Comparison of ENCODE assay signal across 23 mouse cellular contexts in the genomic region with DNA sequence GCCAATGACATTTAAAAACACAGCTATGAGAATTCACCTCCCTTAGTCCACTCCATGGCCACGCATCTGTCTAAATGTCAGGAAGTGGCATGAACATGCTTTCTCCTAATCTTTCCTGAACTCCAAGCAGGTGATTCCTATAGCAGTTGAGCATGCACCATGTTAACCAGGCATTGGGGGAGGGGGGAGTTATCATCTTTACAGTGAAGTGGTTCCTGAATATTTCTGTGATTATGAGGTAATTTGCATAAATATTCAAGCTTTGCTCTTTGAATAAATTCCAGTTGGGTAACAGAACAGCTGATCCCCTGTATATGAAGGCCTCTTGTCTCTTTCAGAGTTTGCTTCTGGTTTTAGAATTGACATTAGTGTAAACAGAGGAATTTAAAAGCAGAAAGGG.
"Had no signal": no experiment of that assay in that cellular context is flagged by ENCODE, and none has a peak within 500 bp of the region (broad histone marks: within the 10 kb centered on the region; RNA-seq: fewer than 3 reads in every experiment).

No protein-coding gene starts in this region.

- H3K9ac ChIP-seq: limb, embryonic 13.5 days; liver, embryonic 12.5 days; liver, embryonic 15.5 days; lung, embryonic 15.5 days; midbrain, embryonic 13.5 days; neural tube, embryonic 12.5 days; neural tube, embryonic 15.5 days had no signal

- H3K27me3 ChIP-seq: limb, embryonic 13.5 days; liver, embryonic 12.5 days; liver, embryonic 15.5 days; lung, embryonic 15.5 days; midbrain, embryonic 13.5 days; neural tube, embryonic 12.5 days; neural tube, embryonic 15.5 days had no signal

- H3K4me1 ChIP-seq: limb, embryonic 10.5 days; limb, embryonic 13.5 days; liver, embryonic 12.5 days; liver, embryonic 15.5 days; lung, embryonic 15.5 days; neural tube, embryonic 15.5 days had no signal

- H3K9me3 ChIP-seq: limb, embryonic 10.5 days; limb, embryonic 13.5 days; liver, embryonic 12.5 days; liver, embryonic 15.5 days; lung, embryonic 15.5 days; midbrain, embryonic 13.5 days; neural tube, embryonic 12.5 days; neural tube, embryonic 15.5 days had no signal

- H3K4me3 ChIP-seq: layer of hippocampus, adult 2 months; limb, embryonic 10.5 days; limb, embryonic 13.5 days; liver, embryonic 12.5 days; liver, embryonic 15.5 days; lung, embryonic 15.5 days; midbrain, embryonic 13.5 days; neural tube, embryonic 12.5 days; neural tube, embryonic 15.5 days had no signal

- H3K36me3 ChIP-seq: limb, embryonic 10.5 days; limb, embryonic 13.5 days; liver, embryonic 12.5 days; liver, embryonic 15.5 days; lung, embryonic 15.5 days; midbrain, embryonic 13.5 days; neural tube, embryonic 12.5 days; neural tube, embryonic 15.5 days had no signal

- ATAC-seq: liver, embryonic 12.5 days; midbrain, embryonic 13.5 days had no signal

- DNase-seq: kidney, adult 2 months; kidney, postnatal 25 days; layer of hippocampus, adult 9-11 months; liver; lung, adult 18-20 months; lung, postnatal 14 days; lung, postnatal 4 days; right cerebral cortex, adult 18-20 months; right cerebral cortex, postnatal 14 days; right cerebral cortex, postnatal 4 days; thymus, adult 2 months; thymus, postnatal 14 days had no signal

- H3K4me2 ChIP-seq: limb, embryonic 13.5 days; liver, embryonic 12.5 days; liver, embryonic 15.5 days; lung, embryonic 15.5 days; midbrain, embryonic 13.5 days; neural tube, embryonic 12.5 days; neural tube, embryonic 15.5 days had no signal

- H3K27ac ChIP-seq: kidney, postnatal 0 days; layer of hippocampus, adult 2 months; limb, embryonic 10.5 days; limb, embryonic 13.5 days; liver, embryonic 12.5 days; liver, embryonic 15.5 days; lung, embryonic 15.5 days; midbrain, embryonic 13.5 days; neural tube, embryonic 12.5 days; neural tube, embryonic 15.5 days; stomach, postnatal 0 days had no signal
